Mouse (Mus musculus) ES-Bruce4 (cell line): Measurements from ENCODE around the gene Cxcr1. TPM values are rescaled to one million over a fixed set of nuclear protein-coding genes. Genes with fewer than 3 reads are reported as not detected.

Experiments
- H3K27ac ChIP-seq: 2 replicates; pipeline ENCODE4 v1.5.1; 2012; ENCODE audit warnings: low read length, inconsistent platforms; ENCODE audit not compliant: insufficient read depth
- H3K27me3 ChIP-seq: 2 replicates; pipeline ENCODE4 v1.6.1; 2012; ENCODE audit warnings: mild to moderate bottlenecking, low read length, inconsistent platforms; ENCODE audit not compliant: control insufficient read depth, poor library complexity, insufficient read depth, severe bottlenecking
- H3K36me3 ChIP-seq: 2 replicates; pipeline ENCODE4 v1.6.1; 2012; ENCODE audit warnings: inconsistent platforms, mild to moderate bottlenecking, low read length, moderate library complexity; ENCODE audit not compliant: control insufficient read depth, poor library complexity, insufficient read depth, severe bottlenecking
- H3K4me1 ChIP-seq: one replicate; pipeline ENCODE4 v1.8.1; 2011; ENCODE audit warnings: low read length; ENCODE audit not compliant: control insufficient read depth, insufficient read depth
- H3K4me3 ChIP-seq: 2 replicates; pipeline ENCODE4 v1.5.1; 2011; ENCODE audit warnings: low read depth, mild to moderate bottlenecking, low read length
- H3K9ac ChIP-seq: 2 replicates; pipeline ENCODE4 v1.6.1; 2012; ENCODE audit warnings: low read depth, mild to moderate bottlenecking, inconsistent platforms; ENCODE audit not compliant: poor library complexity, severe bottlenecking
- H3K9me3 ChIP-seq: replicated peaks from 2 replicates; pipeline ENCODE4 v1.6.1; 2012; ENCODE audit warnings: mild to moderate bottlenecking, low read length, inconsistent platforms; ENCODE audit not compliant: control insufficient read depth, poor library complexity, insufficient read depth, severe bottlenecking
- CTCF ChIP-seq: IDR thresholded peaks from one replicate; pipeline ENCODE4 v1.8.1; 2011; ENCODE audit warnings: low read depth, low read length
- EP300 ChIP-seq: IDR thresholded peaks from 2 replicates; pipeline ENCODE4 v1.6.1; 2011; ENCODE audit warnings: low read depth, low read length; ENCODE audit not compliant: insufficient read depth
- POLR2A ChIP-seq: IDR thresholded peaks from one replicate; pipeline ENCODE4 v1.8.1; 2011; ENCODE audit warnings: low read length; ENCODE audit not compliant: insufficient read depth
- polyA plus RNA-seq: library from polyadenylated mRNA; stranded (reverse); fragments of >200 nt; gene quantifications from 2 replicates; pipeline ENCODE4 v1.2.4, GENCODE M21; 2011; ENCODE audit warnings: low read depth; ENCODE audit not compliant: missing spikeins, insufficient read depth, insufficient read length

Gene Cxcr1
- polyA plus RNA-seq, 1 experiment, result not detected

- Histone ChIP-seq H3K9me3 (no peaks in the 10 kb centered on the region), H3K9ac (no peak overlapping the region), H3K27me3 (no peaks in the 10 kb centered on the region), H3K27ac (no peak overlapping the region), H3K4me3 (no peak overlapping the region), H3K4me1 (no peaks in the 10 kb centered on the region), H3K36me3 (no peaks in the 10 kb centered on the region)
- TF ChIP-seq POLR2A, result no peak
- TF ChIP-seq CTCF, result no peak
Measured at GRCm38 (mm10) chr1:74201048-74201844, 6.8 kb upstream of the Cxcr1 start.

GRCm38 (mm10) chr1:74199046-74199445, 4.6 kb upstream of the Cxcr1 start:
- no peak for TF ChIP-seq POLR2A
- H3K9me3 ChIP-seq, result no peaks in the 10 kb centered on the region
- no peak overlapping the region for H3K4me3 ChIP-seq
- no peaks in the 10 kb centered on the region for H3K27me3 ChIP-seq
- H3K9ac ChIP-seq, result no peak overlapping the region
- H3K4me1 ChIP-seq, result no peaks in the 10 kb centered on the region
- H3K27ac ChIP-seq, result no peak overlapping the region
- no peaks in the 10 kb centered on the region for H3K36me3 ChIP-seq

GRCm38 (mm10) chr1:74197726-74198470, 3.5 kb upstream of the Cxcr1 start:
- H3K27me3 ChIP-seq, result no peaks in the 10 kb centered on the region
- no peak overlapping the region for H3K9ac ChIP-seq
- TF ChIP-seq POLR2A (no peak), CTCF (no peak)
- H3K9me3 ChIP-seq, result no peaks in the 10 kb centered on the region
- H3K4me1 ChIP-seq, result no peaks in the 10 kb centered on the region
- no peak overlapping the region for H3K27ac ChIP-seq
- no peaks in the 10 kb centered on the region for H3K36me3 ChIP-seq
- no peak overlapping the region for H3K4me3 ChIP-seq

GRCm38 (mm10) chr1:74196621-74197419, 2.4 kb upstream of the Cxcr1 start:
- no peak overlapping the region for H3K27ac ChIP-seq
- no peaks in the 10 kb centered on the region for H3K27me3 ChIP-seq
- TF ChIP-seq EP300, result no peak
- no peak for TF ChIP-seq POLR2A
- TF ChIP-seq CTCF, result no peak
- H3K4me3 ChIP-seq, result no peak overlapping the region
- H3K9me3 ChIP-seq, result no peaks in the 10 kb centered on the region
- H3K4me1 ChIP-seq, result no peaks in the 10 kb centered on the region
- H3K36me3 ChIP-seq, result no peaks in the 10 kb centered on the region
- H3K9ac ChIP-seq, result no peak overlapping the region

- TF ChIP-seq CTCF (peak; percentile 86), POLR2A (no peak), EP300 (no peak)
Measured at GRCm38 (mm10) chr1:74195961-74196360, 1.5 kb upstream of the Cxcr1 start.

More at GRCm38 (mm10) chr1:74195961-74196360, 1.5 kb upstream of the Cxcr1 start:
- no peaks in the 10 kb centered on the region for H3K9me3 ChIP-seq
- H3K9ac ChIP-seq, result no peak overlapping the region
- no peaks in the 10 kb centered on the region for H3K36me3 ChIP-seq
- H3K4me1 ChIP-seq, result no peaks in the 10 kb centered on the region
- H3K27ac ChIP-seq, result no peak overlapping the region
- H3K27me3 ChIP-seq, result no peaks in the 10 kb centered on the region
- H3K4me3 ChIP-seq, result no peak overlapping the region
